Mouse (Mus musculus): ENCODE data around the gene Sf1.

The Sf1 gene

GRCm38 (mm10) chr19:6331178-6331577 is 32.3 kb upstream of the Sf1 start:
- TF ChIP-seq POU5F1 (IDR thresholded peaks at IDR 0.05; ENCODE audit: borderline replicate concordance, low read length) (no peak), NANOG (IDR thresholded peaks at IDR 0.05; ENCODE audit: borderline replicate concordance, low read length) (no peak), CTCF (conservative IDR thresholded peaks at IDR 0.05; ENCODE audit: low read length) (no peak)
- Histone ChIP-seq H3K27me3 (ENCODE audit: insufficient read depth, low read length) (no peaks in the 10 kb centered on the region), H3K36me3 (ENCODE audit: insufficient read depth, low read length) (peaks cover 12% of the 10 kb centered on the region), H3K9me3 (ENCODE audit: low read length) (no peaks in the 10 kb centered on the region), H3K4me1 (replicated peaks; ENCODE audit: low read depth, low read length) (peaks cover 32% of the 10 kb centered on the region), H3K4me3 (replicated peaks; ENCODE audit: low read length) (no peak overlapping the region)

- Histone ChIP-seq H3K4me1 (replicated peaks; ENCODE audit: low read depth, low read length) (peaks cover 39% of the 10 kb centered on the region), H3K4me3 (replicated peaks; ENCODE audit: low read length) (peak overlapping the region; percentile 27), H3K27me3 (ENCODE audit: insufficient read depth, low read length) (no peaks in the 10 kb centered on the region), H3K36me3 (ENCODE audit: insufficient read depth, low read length) (peaks cover 12% of the 10 kb centered on the region), H3K9me3 (ENCODE audit: low read length) (no peaks in the 10 kb centered on the region)
- TF ChIP-seq CTCF (conservative IDR thresholded peaks at IDR 0.05; ENCODE audit: low read length), result peak; percentile 68
- TF ChIP-seq POU5F1 (IDR thresholded peaks at IDR 0.05; ENCODE audit: borderline replicate concordance, low read length), result no peak
These were observed 31.6 kb upstream of the Sf1 start for GRCm38 (mm10) chr19:6331719-6332516.

GRCm38 (mm10) chr19:6333761-6334595 is 29.5 kb upstream of the Sf1 start:
- H3K27me3 ChIP-seq (ENCODE audit: insufficient read depth, low read length), result no peaks in the 10 kb centered on the region
- TF ChIP-seq POU5F1 (IDR thresholded peaks at IDR 0.05; ENCODE audit: borderline replicate concordance, low read length), result no peak
- no peak for TF ChIP-seq NANOG (IDR thresholded peaks at IDR 0.05; ENCODE audit: borderline replicate concordance, low read length)
- TF ChIP-seq CTCF (conservative IDR thresholded peaks at IDR 0.05; ENCODE audit: low read length), result no peak
- H3K4me3 ChIP-seq (replicated peaks; ENCODE audit: low read length), result peak overlapping the region; percentile 91
- peaks cover 26% of the 10 kb centered on the region for H3K36me3 ChIP-seq (ENCODE audit: insufficient read depth, low read length)
- peaks cover 59% of the 10 kb centered on the region for H3K4me1 ChIP-seq (replicated peaks; ENCODE audit: low read depth, low read length)
- no peaks in the 10 kb centered on the region for H3K9me3 ChIP-seq (ENCODE audit: low read length)

- peaks cover 68% of the 10 kb centered on the region for H3K4me1 ChIP-seq (replicated peaks; ENCODE audit: low read depth, low read length)
- H3K27me3 ChIP-seq (ENCODE audit: insufficient read depth, low read length), result no peaks in the 10 kb centered on the region
- H3K9me3 ChIP-seq (ENCODE audit: low read length), result no peaks in the 10 kb centered on the region
- TF ChIP-seq POU5F1 (IDR thresholded peaks at IDR 0.05; ENCODE audit: borderline replicate concordance, low read length) (no peak), CTCF (conservative IDR thresholded peaks at IDR 0.05; ENCODE audit: low read length) (no peak), NANOG (IDR thresholded peaks at IDR 0.05; ENCODE audit: borderline replicate concordance, low read length) (no peak)
- peaks cover 35% of the 10 kb centered on the region for H3K36me3 ChIP-seq (ENCODE audit: insufficient read depth, low read length)
- H3K4me3 ChIP-seq (replicated peaks; ENCODE audit: low read length), result peak within 1 kb of the TSS; percentile 91
These were observed 28.6 kb upstream of the Sf1 start, which contains the start of gene Men1 for GRCm38 (mm10) chr19:6334673-6335457. Gene Men1, plus strand, starts transcription at chr19:6334979.

- H3K4me3 ChIP-seq (replicated peaks; ENCODE audit: low read length), result peak overlapping the region; percentile 91
- H3K9me3 ChIP-seq (ENCODE audit: low read length), result no peaks in the 10 kb centered on the region
- peaks cover 40% of the 10 kb centered on the region for H3K36me3 ChIP-seq (ENCODE audit: insufficient read depth, low read length)
- no peak for TF ChIP-seq POU5F1 (IDR thresholded peaks at IDR 0.05; ENCODE audit: borderline replicate concordance, low read length)
- peaks cover 74% of the 10 kb centered on the region for H3K4me1 ChIP-seq (replicated peaks; ENCODE audit: low read depth, low read length)
- H3K27me3 ChIP-seq (ENCODE audit: insufficient read depth, low read length), result no peaks in the 10 kb centered on the region
These were observed 28.0 kb upstream of the Sf1 start for GRCm38 (mm10) chr19:6335458-6335827.

GRCm38 (mm10) chr19:6336920-6337319 is 26.6 kb upstream of the Sf1 start:
- H3K4me3 ChIP-seq (replicated peaks; ENCODE audit: low read length), result peak overlapping the region; percentile 20; the same call in 1 of the 2 replicates
- peaks cover 41% of the 10 kb centered on the region for H3K36me3 ChIP-seq (ENCODE audit: insufficient read depth, low read length)
- peaks cover 6% of the 10 kb centered on the region; the same call in 1 of the 2 replicates for H3K27me3 ChIP-seq (ENCODE audit: insufficient read depth, low read length)
- H3K4me1 ChIP-seq (replicated peaks; ENCODE audit: low read depth, low read length), result peaks cover 76% of the 10 kb centered on the region
- H3K9me3 ChIP-seq (ENCODE audit: low read length), result no peaks in the 10 kb centered on the region
- no peak for TF ChIP-seq NANOG (IDR thresholded peaks at IDR 0.05; ENCODE audit: borderline replicate concordance, low read length)
- no peak for TF ChIP-seq CTCF (conservative IDR thresholded peaks at IDR 0.05; ENCODE audit: low read length)
- TF ChIP-seq POU5F1 (IDR thresholded peaks at IDR 0.05; ENCODE audit: borderline replicate concordance, low read length), result no peak

GRCm38 (mm10) chr19:6338171-6338570 is 25.3 kb upstream of the Sf1 start:
- Histone ChIP-seq H3K27me3 (ENCODE audit: insufficient read depth, low read length) (peaks cover 14% of the 10 kb centered on the region; the same call in 1 of the 2 replicates), H3K4me3 (replicated peaks; ENCODE audit: low read length) (no peak overlapping the region), H3K4me1 (replicated peaks; ENCODE audit: low read depth, low read length) (peaks cover 85% of the 10 kb centered on the region), H3K9me3 (ENCODE audit: low read length) (no peaks in the 10 kb centered on the region), H3K36me3 (ENCODE audit: insufficient read depth, low read length) (peaks cover 48% of the 10 kb centered on the region)
- no peak for TF ChIP-seq NANOG (IDR thresholded peaks at IDR 0.05; ENCODE audit: borderline replicate concordance, low read length)
- TF ChIP-seq POU5F1 (IDR thresholded peaks at IDR 0.05; ENCODE audit: borderline replicate concordance, low read length), result no peak
- no peak for TF ChIP-seq CTCF (conservative IDR thresholded peaks at IDR 0.05; ENCODE audit: low read length)

GRCm38 (mm10) chr19:6338716-6339115 is 24.8 kb upstream of the Sf1 start:
- H3K4me3 ChIP-seq (replicated peaks; ENCODE audit: low read length), result no peak overlapping the region
- H3K4me1 ChIP-seq (replicated peaks; ENCODE audit: low read depth, low read length), result peaks cover 85% of the 10 kb centered on the region
- no peaks in the 10 kb centered on the region for H3K9me3 ChIP-seq (ENCODE audit: low read length)
- peaks cover 14% of the 10 kb centered on the region; the same call in 1 of the 2 replicates for H3K27me3 ChIP-seq (ENCODE audit: insufficient read depth, low read length)
- no peak for TF ChIP-seq NANOG (IDR thresholded peaks at IDR 0.05; ENCODE audit: borderline replicate concordance, low read length)
- no peak for TF ChIP-seq POU5F1 (IDR thresholded peaks at IDR 0.05; ENCODE audit: borderline replicate concordance, low read length)
- no peak for TF ChIP-seq CTCF (conservative IDR thresholded peaks at IDR 0.05; ENCODE audit: low read length)
- peaks cover 51% of the 10 kb centered on the region for H3K36me3 ChIP-seq (ENCODE audit: insufficient read depth, low read length)
